Mouse (Mus musculus) erythroblast, embryonic 14.5 days (primary cell): Measurements from ENCODE around the gene Mst1r.

Source experiments
- GATA1 ChIP-seq: IDR thresholded peaks from 2 replicates; pipeline ENCODE4 v1.6.1; 2012; ENCODE audit warnings: low read length, inconsistent platforms, mixed read lengths
- TAL1 ChIP-seq: IDR thresholded peaks from 3 replicates; pipeline ENCODE4 v1.6.1; 2012; ENCODE audit warnings: low read length, inconsistent platforms, mixed read lengths

- TF ChIP-seq GATA1 = no peak
- no peak for TF ChIP-seq TAL1
Measured at GRCm38 (mm10) chr9:107917895-107918608, 11.4 kb downstream of the Mst1r start.
